Mouse (Mus musculus): ENCODE results near the gene Rpl39.
"Not testable (repeated sequence)": the region's sequence is repeated elsewhere in the genome, so short reads cannot be mapped to it uniquely, and the experiment has no call there.

The Rpl39 gene

GRCm38 (mm10) chrX:37084927-37085660 lies at the start of gene Rpl39:
Gene Rpl39 (minus strand): TSS chrX:37085402.
- peak; percentile 89 for DNase-seq (ENCODE audit: low spot score)

- peak; percentile 71 for DNase-seq (ENCODE audit: low spot score)
Measured at GRCm38 (mm10) chrX:37126671-37127358, 41.6 kb upstream of the Rpl39 start, which contains the start of gene Nkap. Gene Nkap (plus strand): TSS chrX:37126795.

GRCm38 (mm10) chrX:37125511-37125910 lies 40.3 kb upstream of the Rpl39 start:
- DNase-seq (ENCODE audit: low spot score): no peak

- DNase-seq (ENCODE audit: low spot score): no peak
Measured at GRCm38 (mm10) chrX:37120212-37120611, 35.0 kb upstream of the Rpl39 start.

GRCm38 (mm10) chrX:37119585-37119984 lies 34.4 kb upstream of the Rpl39 start:
- no peak for DNase-seq (ENCODE audit: low spot score)

- DNase-seq (ENCODE audit: low spot score): no peak
Measured at GRCm38 (mm10) chrX:37117085-37117484, 31.9 kb upstream of the Rpl39 start.

GRCm38 (mm10) chrX:37110881-37111193 lies 25.6 kb upstream of the Rpl39 start:
- DNase-seq (ENCODE audit: low spot score): no peak

- DNase-seq (ENCODE audit: low spot score): peak; percentile 93
Measured at GRCm38 (mm10) chrX:37110193-37110880, 25.1 kb upstream of the Rpl39 start, which contains the start of gene Upf3b. Gene Upf3b (minus strand): TSS chrX:37110322.

- DNase-seq (ENCODE audit: low spot score): no peak
Measured at GRCm38 (mm10) chrX:37109526-37110192, 24.5 kb upstream of the Rpl39 start.

GRCm38 (mm10) chrX:37103826-37104225 lies 18.6 kb upstream of the Rpl39 start:
- DNase-seq (ENCODE audit: low spot score): no peak

GRCm38 (mm10) chrX:37098681-37099080 lies 13.5 kb upstream of the Rpl39 start:
- DNase-seq (ENCODE audit: low spot score): no peak

- DNase-seq (ENCODE audit: low spot score): no peak
Measured at GRCm38 (mm10) chrX:37095106-37095768, 10.0 kb upstream of the Rpl39 start.

- no peak for DNase-seq (ENCODE audit: low spot score)
Measured at GRCm38 (mm10) chrX:37091457-37091856, 6.3 kb upstream of the Rpl39 start.

GRCm38 (mm10) chrX:37088778-37089177 lies 3.6 kb upstream of the Rpl39 start:
- no peak for DNase-seq (ENCODE audit: low spot score)

GRCm38 (mm10) chrX:37085665-37086064 lies 463 bp upstream of the Rpl39 start:
- no peak for DNase-seq (ENCODE audit: low spot score)

- DNase-seq (ENCODE audit: low spot score): peak; percentile 19
Measured at GRCm38 (mm10) chrX:37084318-37084926, 780 bp downstream of the Rpl39 start.

- DNase-seq (ENCODE audit: low spot score): no peak
Measured at GRCm38 (mm10) chrX:37081194-37081593, 4.0 kb downstream of the Rpl39 start.

GRCm38 (mm10) chrX:37080345-37080744 lies 4.9 kb downstream of the Rpl39 start:
- DNase-seq (ENCODE audit: low spot score): not testable (repeated sequence)

- DNase-seq (ENCODE audit: low spot score): no peak
Measured at GRCm38 (mm10) chrX:37076651-37077050, 8.6 kb downstream of the Rpl39 start.

- DNase-seq (ENCODE audit: low spot score): no peak
Measured at GRCm38 (mm10) chrX:37074262-37074892, 10.8 kb downstream of the Rpl39 start.

- DNase-seq (ENCODE audit: low spot score): no peak
Measured at GRCm38 (mm10) chrX:37068766-37069165, 16.4 kb downstream of the Rpl39 start.
